Mouse (Mus musculus) heart, postnatal 0 days (tissue): ENCODE measurements at regions not wholly inside any gene's neighbourhood (a gene's known extent, or its start where the extent isn't known, plus 50 kb on each side); places are given as distances from the start of the nearest gene placed in this dataset.

Experiments used
- CTCF ChIP-seq: IDR thresholded peaks from 2 replicates; pipeline ENCODE4 v1.5.1; 2016; ENCODE audit warnings: antibody characterized with exemption, control low read depth, low read depth
- EP300 ChIP-seq: IDR thresholded peaks from 2 replicates; pipeline ENCODE4 v1.6.1; 2016; ENCODE audit warnings: antibody characterized with exemption, low read depth

GRCm38 (mm10) chr9:46898120-46898519 is 100.4 kb upstream of the Gm4791 start:
- no peak for TF ChIP-seq CTCF
- TF ChIP-seq EP300 = no peak
